Mouse (Mus musculus): ENCODE data around the gene Nop10.

Gene Nop10

GRCm38 (mm10) chr2:112261748-112262653, at the start of gene Nop10:
TSS of gene Nop10 (plus strand) at chr2:112261926.
- peak; percentile 70 for DNase-seq (ENCODE audit: low spot score)

- no peak for DNase-seq (ENCODE audit: low spot score)
Measured at GRCm38 (mm10) chr2:112215977-112216376, 45.7 kb upstream of the Nop10 start.

DNA sequence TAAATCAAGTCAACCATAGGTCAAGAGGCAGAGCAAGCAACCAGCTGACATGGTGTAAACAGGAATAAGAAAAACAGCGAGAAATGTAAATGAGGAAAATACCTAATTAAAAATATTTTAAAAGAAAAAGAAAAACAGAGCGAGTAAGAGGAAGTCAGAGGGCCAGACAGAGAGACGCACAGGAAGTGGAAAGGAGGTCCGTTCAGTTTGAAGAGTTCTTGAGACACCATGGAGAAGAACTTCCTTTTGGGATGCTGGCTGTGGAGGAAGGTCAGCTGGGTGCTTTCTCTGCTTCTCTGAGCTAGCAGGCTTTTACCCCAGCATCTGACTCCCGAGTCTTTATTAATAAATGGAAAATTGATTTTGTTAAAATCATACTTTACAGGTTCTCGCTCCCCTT, 44.1 kb upstream of the Nop10 start:
- DNase-seq (ENCODE audit: low spot score): no peak

DNA sequence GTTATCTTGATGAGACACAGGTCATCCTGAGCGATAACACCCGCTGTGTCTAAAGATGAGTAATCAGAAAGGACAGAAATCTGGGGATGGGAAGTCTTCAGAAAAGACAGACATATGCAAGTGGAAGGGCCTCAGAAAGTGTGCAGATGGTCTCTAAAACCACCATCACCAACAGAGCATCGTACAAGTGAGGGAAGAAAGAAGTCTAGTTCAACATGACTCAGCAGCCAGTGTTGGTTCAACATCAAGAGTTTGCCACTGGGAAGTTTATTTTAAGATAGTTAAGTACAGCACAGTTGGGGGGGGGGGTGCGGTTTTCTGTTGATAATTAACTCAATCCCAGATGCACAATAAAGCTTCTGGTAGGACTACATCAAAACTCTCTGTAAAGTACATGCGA, 40.8 kb upstream of the Nop10 start:
- no peak for DNase-seq (ENCODE audit: low spot score)

- no peak for DNase-seq (ENCODE audit: low spot score)
Measured at GRCm38 (mm10) chr2:112222607-112223006, 39.1 kb upstream of the Nop10 start.

DNA sequence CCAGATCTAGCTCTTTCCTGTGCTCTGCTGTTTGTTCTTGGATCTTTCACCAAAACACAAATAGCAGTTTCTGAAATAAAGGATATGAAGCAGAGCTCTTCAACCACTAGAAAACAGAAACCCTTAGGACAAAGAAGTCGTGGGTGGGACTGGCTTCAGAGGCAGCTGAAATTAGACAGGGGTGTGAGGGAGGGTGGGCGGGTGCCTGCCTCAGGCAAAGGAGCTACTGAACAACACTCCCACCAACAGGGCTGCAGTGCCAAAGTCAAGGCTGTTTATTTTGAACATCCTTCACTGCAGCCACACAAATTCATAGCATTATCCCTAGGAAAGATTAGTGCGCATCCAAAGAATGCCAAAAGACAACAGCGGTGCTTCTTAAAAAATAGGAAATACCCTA, 37.4 kb upstream of the Nop10 start:
- no peak for DNase-seq (ENCODE audit: low spot score)

GRCm38 (mm10) chr2:112232623-112233022, 29.1 kb upstream of the Nop10 start:
- no peak for DNase-seq (ENCODE audit: low spot score)

DNA sequence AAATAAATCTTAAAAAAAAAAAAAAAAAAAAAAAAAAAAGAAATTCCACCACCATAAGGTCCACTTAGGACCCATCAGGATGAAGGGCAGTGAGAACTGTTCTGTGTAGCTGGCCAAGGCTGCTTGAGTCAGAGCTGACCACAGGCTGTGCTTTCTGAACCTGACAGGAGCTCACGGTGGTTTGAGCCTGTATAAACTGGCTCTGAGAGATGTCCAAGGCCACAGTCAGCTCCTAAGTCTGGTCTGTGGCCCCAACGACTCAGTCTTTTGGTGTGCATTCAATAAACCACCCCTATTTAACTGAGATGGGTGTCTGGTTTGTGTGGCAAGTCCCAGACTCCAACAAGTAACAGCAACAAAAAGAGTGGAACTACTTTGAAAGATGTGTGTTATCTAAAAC, 25.1 kb upstream of the Nop10 start:
- DNase-seq (ENCODE audit: low spot score): no peak

GRCm38 (mm10) chr2:112238006-112238405, 23.7 kb upstream of the Nop10 start:
- no peak for DNase-seq (ENCODE audit: low spot score)

DNA sequence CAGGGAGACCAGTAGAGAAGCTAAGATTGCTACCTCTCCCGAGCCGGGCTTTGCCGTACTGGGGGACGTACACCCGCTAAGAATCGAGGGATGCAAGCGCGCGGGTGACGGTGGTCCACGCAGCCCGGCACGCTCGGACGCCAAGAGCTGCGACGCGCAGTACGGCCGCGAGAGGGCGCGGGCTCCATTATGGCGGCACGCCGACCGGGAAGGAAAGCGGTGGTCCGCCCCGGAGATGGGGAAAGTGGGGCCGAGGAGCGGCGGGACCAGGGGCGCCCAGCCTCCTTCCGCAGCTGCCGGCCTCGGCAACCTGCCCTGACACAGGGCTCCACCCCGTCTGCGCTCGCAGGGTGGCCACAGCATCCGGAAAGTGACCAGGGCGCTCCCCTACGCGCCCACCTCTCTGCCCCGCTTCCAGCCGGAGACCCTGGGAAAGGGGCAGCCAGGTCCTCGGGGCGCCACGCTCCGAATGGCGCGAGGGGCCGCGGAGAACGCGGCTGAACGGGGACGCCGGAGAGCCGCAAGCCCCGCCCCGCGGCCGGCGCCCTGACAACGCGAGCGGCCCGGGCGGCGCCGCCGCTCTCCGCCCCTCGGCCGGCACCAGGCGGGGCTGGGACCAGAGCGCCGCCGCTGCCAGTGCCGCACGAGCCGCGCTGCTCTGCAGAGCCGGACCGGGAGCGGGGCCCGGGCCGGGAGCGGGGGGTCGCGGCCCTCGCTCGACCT, 22.4 kb upstream of the Nop10 start, which contains the start of gene Lpcat4:
Gene Lpcat4, plus strand, starts transcription at position 257 of the 723 bp plus-strand sequence.
- DNase-seq (ENCODE audit: low spot score): peak; percentile 78

- DNase-seq (ENCODE audit: low spot score): no peak
Measured at GRCm38 (mm10) chr2:112239935-112240721, 21.6 kb upstream of the Nop10 start.

DNA sequence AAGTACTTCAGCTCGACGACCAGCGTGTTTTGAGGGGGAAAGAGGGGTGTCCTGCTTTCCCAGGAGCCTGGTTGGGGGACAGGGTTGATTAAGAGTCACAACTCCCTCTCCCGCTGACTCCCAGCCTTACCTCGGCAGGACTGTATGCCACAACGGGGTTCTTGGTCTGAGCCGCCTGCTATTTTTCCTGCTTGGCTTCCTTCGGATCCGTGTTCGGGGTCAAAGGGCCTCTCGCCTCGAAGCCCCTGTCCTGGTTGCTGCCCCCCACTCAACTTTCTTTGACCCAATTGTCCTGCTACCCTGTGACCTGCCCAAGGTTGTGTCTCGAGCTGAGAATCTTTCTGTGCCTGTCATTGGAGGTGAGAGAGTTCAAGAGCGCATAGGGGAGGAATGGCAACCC, 19.9 kb upstream of the Nop10 start:
- no peak for DNase-seq (ENCODE audit: low spot score)

DNA sequence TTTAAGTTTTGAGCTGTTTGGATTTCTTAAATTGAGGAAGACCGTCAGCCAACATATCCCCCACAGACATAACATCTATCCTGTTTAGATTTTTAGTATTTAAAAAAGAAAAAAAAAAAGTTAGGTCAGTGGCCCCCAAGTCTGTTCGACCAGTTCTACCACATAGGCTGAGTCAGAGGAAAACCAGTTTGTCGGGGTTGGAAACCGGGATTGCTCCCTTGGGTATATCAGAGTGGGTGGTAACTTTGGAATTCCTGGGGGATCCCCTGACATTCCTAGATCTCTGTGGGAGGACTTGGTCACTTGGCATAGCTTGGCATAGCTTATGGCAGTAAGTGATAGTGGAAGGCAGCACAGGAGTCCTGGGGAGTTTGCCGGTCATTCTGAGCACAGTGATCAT, 16.4 kb upstream of the Nop10 start:
- no peak for DNase-seq (ENCODE audit: low spot score)

- no peak for DNase-seq (ENCODE audit: low spot score)
Measured at GRCm38 (mm10) chr2:112246193-112246592, 15.5 kb upstream of the Nop10 start.

- DNase-seq (ENCODE audit: low spot score): no peak
Measured at GRCm38 (mm10) chr2:112247323-112247722, 14.4 kb upstream of the Nop10 start.

GRCm38 (mm10) chr2:112249780-112250453, 11.8 kb upstream of the Nop10 start:
- DNase-seq (ENCODE audit: low spot score): no peak

- DNase-seq (ENCODE audit: low spot score): no peak
Measured at GRCm38 (mm10) chr2:112254675-112255515, 6.8 kb upstream of the Nop10 start.

DNA sequence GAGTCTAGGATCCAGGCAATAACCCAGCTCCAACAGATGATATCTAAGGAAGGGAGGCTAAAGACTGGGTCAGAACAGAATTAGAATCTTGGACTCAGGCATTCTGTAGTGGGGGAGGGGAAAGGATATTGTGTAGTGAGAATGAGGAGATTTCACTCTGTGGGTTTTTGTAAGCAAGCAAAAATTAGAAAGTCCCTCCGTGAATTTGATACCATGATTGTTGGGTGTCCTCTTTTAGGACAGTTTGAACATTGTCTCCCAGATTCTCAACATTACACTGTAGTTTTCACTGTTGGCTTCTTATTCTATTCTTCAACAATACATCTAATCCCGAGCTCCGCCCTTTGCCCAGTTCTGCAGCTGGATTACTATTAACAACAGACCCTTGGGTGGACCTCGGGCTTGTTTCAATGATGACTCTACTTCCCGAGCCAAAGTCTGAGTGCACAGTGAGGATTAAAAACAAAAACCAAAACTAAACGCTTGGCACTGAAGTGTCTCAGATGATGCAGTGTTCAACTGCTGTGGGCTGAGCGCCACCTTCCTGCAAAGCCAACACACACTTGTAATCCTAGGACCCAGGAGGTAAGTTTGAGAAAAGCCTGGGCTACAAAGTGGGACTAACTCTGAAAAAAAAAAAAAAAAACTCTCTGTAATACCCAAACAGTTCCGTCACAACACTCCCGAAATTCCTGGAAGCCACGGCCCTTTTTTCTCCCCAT, 2.3 kb upstream of the Nop10 start, which contains the start of gene Nutm1:
Gene Nutm1, minus strand, starts transcription at position 51 of the 722 bp plus-strand sequence.
- DNase-seq (ENCODE audit: low spot score): no peak

GRCm38 (mm10) chr2:112262779-112263295, 1.1 kb downstream of the Nop10 start:
- DNase-seq (ENCODE audit: low spot score): no peak

GRCm38 (mm10) chr2:112264364-112264763, 2.6 kb downstream of the Nop10 start:
- DNase-seq (ENCODE audit: low spot score): no peak

Measured in spleen, adult 12 weeks (tissue).